Mouse (Mus musculus) ES-E14 (cell line): Measurements from ENCODE around the gene Zxdc. TPM values are rescaled to one million over a fixed set of nuclear protein-coding genes. Genes with fewer than 3 reads are reported as not detected.

Source experiments
- DNase-seq: peaks from one replicate; pipeline ENCODE4 v3.0.0-alpha.2; 2013; ENCODE audit warnings: low read depth, low spot score
- H3K27ac ChIP-seq: 2 replicates; pipeline ENCODE4 v1.5.1; 2012; ENCODE audit warnings: low read depth, mild to moderate bottlenecking, low read length, moderate library complexity, mixed read lengths; ENCODE audit not compliant: poor library complexity, insufficient read depth, severe bottlenecking
- H3K36me3 ChIP-seq: 2 replicates; pipeline ENCODE4 v1.6.1; 2012; ENCODE audit warnings: mild to moderate bottlenecking, low read length, moderate library complexity, mixed read lengths; ENCODE audit not compliant: control insufficient read depth, poor library complexity, insufficient read depth, severe bottlenecking
- H3K4me1 ChIP-seq, 2 experiments: fragments of 150-350 bp in 1 of 2; sonication (generic) in 1 of 2; 2 replicates each; pipeline ENCODE4 v1.6.1; 2012; ENCODE audit warnings: low read length in 2 of 2, mild to moderate bottlenecking in 1 of 2, mixed read lengths in 1 of 2; ENCODE audit not compliant: control insufficient read depth in 2 of 2, insufficient read depth in 2 of 2, poor library complexity in 1 of 2
- H3K4me3 ChIP-seq, 2 experiments: fragments of 150-350 bp in 1 of 2; sonication (generic) in 1 of 2; 2 replicates each; pipeline ENCODE4 v1.5.1; 2012; ENCODE audit warnings: low read length in 2 of 2, low read depth in 1 of 2, mild to moderate bottlenecking in 1 of 2, mixed read lengths in 1 of 2; ENCODE audit not compliant: insufficient read depth in 1 of 2, poor library complexity in 1 of 2, severe bottlenecking in 1 of 2
- H3K9ac ChIP-seq: 2 replicates; pipeline ENCODE4 v1.6.1; 2012; ENCODE audit warnings: low read depth, mild to moderate bottlenecking, low read length, mixed read lengths; ENCODE audit not compliant: poor library complexity, insufficient read depth, severe bottlenecking
- H3K9me3 ChIP-seq: fragments of 150-350 bp; sonication (generic); 2 replicates; pipeline ENCODE4 v1.6.1; 2012; ENCODE audit warnings: low read depth, mild to moderate bottlenecking, low read length; ENCODE audit not compliant: control insufficient read depth, insufficient read depth
- CHD2 ChIP-seq: IDR thresholded peaks from 2 replicates; pipeline ENCODE4 v1.6.1; 2014; ENCODE audit warnings: mild to moderate bottlenecking, low read depth, low read length, inconsistent platforms
- HCFC1 ChIP-seq: IDR thresholded peaks from 2 replicates; pipeline ENCODE4 v1.6.1; 2012; ENCODE audit warnings: low read length, inconsistent platforms, borderline replicate concordance; ENCODE audit not compliant: insufficient read depth
- MAFK ChIP-seq: IDR thresholded peaks from 2 replicates; pipeline ENCODE4 v1.6.1; 2014; ENCODE audit warnings: mild to moderate bottlenecking, low read depth, low read length, inconsistent platforms; ENCODE audit not compliant: insufficient read depth
- ZC3H11A ChIP-seq: IDR thresholded peaks from 2 replicates; pipeline ENCODE4 v1.6.1; 2012; ENCODE audit warnings: low read depth, mild to moderate bottlenecking, inconsistent platforms, low read length, borderline replicate concordance
- ZNF384 ChIP-seq: IDR thresholded peaks from 2 replicates; pipeline ENCODE4 v1.6.1; 2012; ENCODE audit warnings: low read depth, low read length, inconsistent platforms
- in situ Hi-C, 2 experiments: fragments of 600-800 bp; cut with MboI; formaldehyde crosslinking; loops; one replicate each; pipeline ENCODE4 v1.15.1; 2025; ENCODE audit warnings: low sequenced_read_pairs in 2 of 2, inconsistent platforms in 1 of 2; ENCODE audit not compliant: unreplicated experiment in 2 of 2
- total RNA-seq: library from RNA; depleted of rRNA; stranded (reverse); fragments of 300-350 nt; gene quantifications from 2 replicates; pipeline ENCODE4 v1.2.3, GENCODE M21; 2012; rRNA removed

Zxdc gene
- total RNA-seq, 1 experiment = 12.0 TPM

GRCm38 (mm10) chr6:90450179-90450578 lies 80.9 kb downstream of the Zxdc start:
- Histone ChIP-seq H3K27ac (no peak overlapping the region), H3K4me3 (no peak overlapping the region), H3K9ac (no peak overlapping the region), H3K4me1 (peaks cover 15 to 24% of the 10 kb centered on the region in 2 experiments; a peak in 3 of 4 replicates), H3K9me3 (no peaks in the 10 kb centered on the region), H3K36me3 (no peaks in the 10 kb centered on the region; the same call in 1 of the 2 replicates)
- TF ChIP-seq CHD2 = no peak
- no peak for TF ChIP-seq MAFK
- TF ChIP-seq ZC3H11A = peak; percentile 20; the same call in 1 of the 2 replicates
- in situ Hi-C loops = no loop called here
- DNase-seq = no peak

GRCm38 (mm10) chr6:90450697-90451096 lies 81.4 kb downstream of the Zxdc start:
- in situ Hi-C loops = no loop called here

GRCm38 (mm10) chr6:90451512-90451911 lies 82.2 kb downstream of the Zxdc start:
- in situ Hi-C loops = no loop called here
- H3K4me1 ChIP-seq = peaks cover 15 to 24% of the 10 kb centered on the region in 2 experiments; a peak in 3 of 4 replicates
- H3K27ac ChIP-seq = no peak overlapping the region
- no peak overlapping the region for H3K9ac ChIP-seq
- no peak for DNase-seq
- no peaks in the 10 kb centered on the region for H3K36me3 ChIP-seq
- no peak overlapping the region for H3K4me3 ChIP-seq
- TF ChIP-seq ZNF384 = no peak
- no peak for TF ChIP-seq MAFK
- no peak for TF ChIP-seq CHD2
- TF ChIP-seq ZC3H11A = no peak
- TF ChIP-seq HCFC1 = no peak
- H3K9me3 ChIP-seq = no peaks in the 10 kb centered on the region

More at GRCm38 (mm10) chr6:90450697-90451096, 81.4 kb downstream of the Zxdc start:
- Histone ChIP-seq H3K4me1 (peaks cover 15 to 24% of the 10 kb centered on the region in 2 experiments; a peak in 3 of 4 replicates), H3K4me3 (no peak overlapping the region), H3K36me3 (no peaks in the 10 kb centered on the region; the same call in 1 of the 2 replicates), H3K9me3 (no peaks in the 10 kb centered on the region), H3K9ac (peak overlapping the region; percentile 9; the same call in 1 of the 2 replicates), H3K27ac (0 out of 2 replicates have a peak overlapping the region, but pooled peaks have one; percentile 35)
- TF ChIP-seq CHD2 (no peak), ZC3H11A (no peak), MAFK (no peak), HCFC1 (no peak), ZNF384 (no peak)
- no peak for DNase-seq

- DNase-seq = no peak
- in situ Hi-C loops = no loop called here
- Histone ChIP-seq H3K9me3 (no peaks in the 10 kb centered on the region), H3K9ac (no peak overlapping the region), H3K4me1 (peaks cover 15 to 22% of the 10 kb centered on the region in 2 experiments; a peak in 3 of 4 replicates), H3K27ac (peak overlapping the region; percentile 52; the same call in 1 of the 2 replicates), H3K36me3 (no peaks in the 10 kb centered on the region), H3K4me3 (no peak overlapping the region)
- TF ChIP-seq HCFC1 = no peak
- TF ChIP-seq CHD2 = no peak
- TF ChIP-seq ZC3H11A = no peak
- no peak for TF ChIP-seq ZNF384
- no peak for TF ChIP-seq MAFK
Observed at GRCm38 (mm10) chr6:90452603-90453002, 83.3 kb downstream of the Zxdc start.

Other genes with a start within 250 kb of the Zxdc start
- gene Vmn1r51, start 246.9 kb upstream of the Zxdc start, total RNA-seq = not detected in 2 replicates
- not detected in 2 replicates for gene Vmn1r52, start 194.7 kb upstream of the Zxdc start, total RNA-seq
- not detected in 2 replicates for gene V1ra8, start 166.7 kb upstream of the Zxdc start, total RNA-seq
- 2.1 and 2.3 TPM in 2 replicates for gene Vmn1r53, start 145.1 kb upstream of the Zxdc start, total RNA-seq
- gene Vmn1r54, start 123.2 kb upstream of the Zxdc start, total RNA-seq = not detected in 2 replicates
- gene BC048671, start 68.3 kb upstream of the Zxdc start, total RNA-seq = not detected in 2 replicates
- gene Chst13, start 44.3 kb upstream of the Zxdc start, total RNA-seq = 0.54 and 0.74 TPM in 2 replicates
- gene Uroc1, start 36.2 kb upstream of the Zxdc start, total RNA-seq = 0.09 TPM in 1 of 2 replicates, not detected in the other
- gene Cfap100, start 59.3 kb downstream of the Zxdc start, total RNA-seq = 0.98 and 1.0 TPM in 2 replicates
- 6.4 and 11.3 TPM in 2 replicates for gene Klf15, start 93.1 kb downstream of the Zxdc start, total RNA-seq
- 3.9 and 4.0 TPM in 2 replicates for gene Aldh1l1, start 116.9 kb downstream of the Zxdc start, total RNA-seq
- 3.2 and 4.0 TPM in 2 replicates for gene Slc41a3, start 235.2 kb downstream of the Zxdc start, total RNA-seq